Mouse (Mus musculus) bone marrow, adult 2 months (tissue): ENCODE measurements around the gene Lrrc74a. TPM values are rescaled to one million over a fixed set of nuclear protein-coding genes. Genes with fewer than 3 reads are reported as not detected.

Experiments used
- H3K27ac ChIP-seq: fragments of 200-500 bp; 2 replicates; pipeline ENCODE4 v1.5.1; 2012; ENCODE audit warnings: low read depth, mild to moderate bottlenecking, control low read depth, inconsistent platforms, low read length; ENCODE audit not compliant: control insufficient read depth, poor library complexity, insufficient read depth
- H3K4me1 ChIP-seq: fragments of 200-500 bp; 2 replicates; pipeline ENCODE4 v1.6.1; 2011; ENCODE audit warnings: low read length; ENCODE audit not compliant: control insufficient read depth, insufficient read depth
- H3K4me3 ChIP-seq: fragments of 200-500 bp; replicated peaks from 2 replicates; pipeline ENCODE3; 2011; ENCODE audit warnings: mild to moderate bottlenecking, low read depth, low read length, control low read depth; ENCODE audit not compliant: control insufficient read depth
- CTCF ChIP-seq: fragments of 200-500 bp; IDR thresholded peaks from 2 replicates; pipeline ENCODE4 v1.5.1; 2011; ENCODE audit warnings: low read length, control low read depth; ENCODE audit not compliant: control insufficient read depth, insufficient read depth
- POLR2A ChIP-seq: fragments of 200-500 bp; IDR thresholded peaks from 2 replicates; pipeline ENCODE4 v1.6.1; 2011; ENCODE audit warnings: low read depth, mild to moderate bottlenecking, control low read depth, low read length, borderline replicate concordance; ENCODE audit not compliant: control insufficient read depth
- WGBS: fragments of 180-500 bp; shearing (Covaris S2); methylation state at CpG from one replicate; pipeline ENCODE4 v1.1.7; 2018; 5-methylcytosine and 5-hydroxymethylcytosine counted together
- polyA plus RNA-seq: library from polyadenylated mRNA; stranded (reverse); fragments of >200 nt; gene quantifications from 2 replicates; pipeline ENCODE4 v1.2.4, GENCODE M21; 2011; ENCODE audit warnings: low replicate concordance; ENCODE audit not compliant: missing spikeins, insufficient read depth, insufficient read length

The Lrrc74a gene
- polyA plus RNA-seq, 1 experiment: not detected

DNA sequence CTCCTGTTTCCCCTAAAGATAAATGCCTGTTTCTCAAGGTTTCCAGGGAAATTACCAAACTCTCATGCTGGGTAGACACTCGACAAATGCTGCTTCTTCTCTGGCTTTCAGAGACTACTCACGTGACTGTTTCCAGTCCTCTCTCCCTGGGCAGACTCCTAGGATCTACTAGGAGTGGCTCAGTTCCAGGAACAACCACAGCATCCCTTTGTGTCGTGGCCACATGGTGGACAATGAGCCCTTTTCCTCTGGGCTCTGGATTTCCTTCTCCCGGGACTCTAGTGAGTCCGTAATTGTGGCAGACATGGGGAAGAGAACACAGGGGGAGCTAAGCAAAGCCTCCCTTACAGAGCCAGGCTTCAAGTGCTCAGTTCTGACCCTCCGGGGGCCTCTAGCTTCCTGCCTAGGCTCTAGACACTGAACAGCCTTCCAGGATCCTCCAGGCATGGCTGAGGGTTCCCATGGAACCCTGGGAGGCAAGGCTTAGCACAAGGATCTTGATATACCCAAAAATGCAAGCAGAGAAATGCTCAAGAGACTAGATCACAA is 47.6 kb downstream of the Lrrc74a start:
- no peaks in the 10 kb centered on the region for H3K4me1 ChIP-seq

DNA sequence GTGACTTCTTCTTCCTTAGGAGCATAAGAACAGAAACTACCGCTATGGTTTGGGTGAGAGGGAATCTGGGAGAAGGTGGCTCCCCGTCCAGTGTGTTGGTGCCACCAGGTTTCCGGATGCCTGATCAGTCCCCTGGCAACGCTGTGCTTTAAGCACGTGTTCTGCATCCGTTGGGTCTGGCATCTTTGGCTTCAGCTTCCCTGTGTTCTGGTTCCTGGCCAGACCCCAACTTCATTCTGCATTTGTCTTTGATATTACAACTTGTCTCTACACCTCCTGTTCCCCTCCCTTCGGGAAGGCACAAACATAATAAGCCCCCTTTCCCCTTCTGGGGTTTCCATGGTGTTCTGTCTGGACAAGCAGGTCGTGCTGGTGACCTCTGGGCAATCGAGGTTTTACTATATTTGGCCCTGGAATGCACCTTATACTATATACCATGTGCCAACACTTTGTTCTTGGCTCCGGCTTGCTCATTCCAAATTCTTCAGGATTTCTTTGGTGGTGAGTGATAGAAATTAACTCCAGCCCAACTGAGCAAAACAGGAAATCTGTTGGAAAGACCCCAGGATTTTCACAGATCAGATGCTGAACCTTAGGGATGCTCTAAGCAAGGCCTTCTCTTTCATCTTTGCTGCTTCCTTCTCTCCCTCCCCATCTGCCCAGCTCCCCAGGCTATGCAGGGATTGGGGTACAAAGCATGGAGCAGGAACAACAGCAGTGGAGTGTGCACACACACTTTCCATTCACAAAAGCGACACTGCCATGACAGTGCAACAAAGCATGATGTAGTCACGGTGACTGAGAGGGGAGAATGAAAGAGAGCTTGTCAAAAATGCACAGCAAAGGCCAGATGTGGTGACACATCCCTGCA is 52.2 kb downstream of the Lrrc74a start:
- Histone ChIP-seq H3K4me1 (no peaks in the 10 kb centered on the region), H3K4me3 (no peak overlapping the region), H3K27ac (no peak overlapping the region)
- TF ChIP-seq POLR2A (no peak), CTCF (no peak)
- 74% methylated on average over 12 of the region's 12 CpGs for WGBS

More for the DNA sequence above, 47.6 kb downstream of the Lrrc74a start:
- Histone ChIP-seq H3K27ac (no peak overlapping the region), H3K4me3 (no peak overlapping the region)
- no peak for TF ChIP-seq POLR2A
- TF ChIP-seq CTCF: no peak
- 49% methylated on average over 6 of the region's 6 CpGs for WGBS

DNA sequence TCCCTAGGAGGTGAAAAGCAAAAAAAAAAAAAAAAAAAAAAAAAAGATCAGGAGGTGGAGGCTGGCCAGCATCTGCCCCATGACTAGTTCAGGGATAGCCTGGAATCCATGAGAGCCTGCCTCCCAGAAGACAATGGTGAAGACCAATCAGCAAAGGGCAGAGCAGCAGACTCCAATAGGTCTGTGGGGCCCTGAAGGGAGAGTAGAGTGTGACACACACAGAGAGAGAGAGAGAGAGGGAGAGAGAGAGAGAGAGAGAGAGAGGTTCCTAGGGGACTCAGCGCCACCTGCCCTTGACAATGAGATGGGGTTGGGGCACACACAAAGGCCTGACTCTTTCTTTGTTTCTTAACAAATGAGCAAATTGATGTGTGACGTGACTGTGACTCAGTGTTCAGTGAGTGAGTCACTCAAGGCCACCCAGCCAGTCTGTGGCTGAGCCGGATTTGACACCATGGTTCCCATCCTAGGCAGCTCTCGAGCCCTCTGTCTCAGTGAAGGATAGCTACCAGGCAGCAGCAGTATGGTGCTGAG is 52.9 kb downstream of the Lrrc74a start:
- TF ChIP-seq CTCF: no peak
- TF ChIP-seq POLR2A: no peak
- 76% methylated on average over 4 of the region's 4 CpGs for WGBS
- H3K27ac ChIP-seq: no peak overlapping the region

DNA sequence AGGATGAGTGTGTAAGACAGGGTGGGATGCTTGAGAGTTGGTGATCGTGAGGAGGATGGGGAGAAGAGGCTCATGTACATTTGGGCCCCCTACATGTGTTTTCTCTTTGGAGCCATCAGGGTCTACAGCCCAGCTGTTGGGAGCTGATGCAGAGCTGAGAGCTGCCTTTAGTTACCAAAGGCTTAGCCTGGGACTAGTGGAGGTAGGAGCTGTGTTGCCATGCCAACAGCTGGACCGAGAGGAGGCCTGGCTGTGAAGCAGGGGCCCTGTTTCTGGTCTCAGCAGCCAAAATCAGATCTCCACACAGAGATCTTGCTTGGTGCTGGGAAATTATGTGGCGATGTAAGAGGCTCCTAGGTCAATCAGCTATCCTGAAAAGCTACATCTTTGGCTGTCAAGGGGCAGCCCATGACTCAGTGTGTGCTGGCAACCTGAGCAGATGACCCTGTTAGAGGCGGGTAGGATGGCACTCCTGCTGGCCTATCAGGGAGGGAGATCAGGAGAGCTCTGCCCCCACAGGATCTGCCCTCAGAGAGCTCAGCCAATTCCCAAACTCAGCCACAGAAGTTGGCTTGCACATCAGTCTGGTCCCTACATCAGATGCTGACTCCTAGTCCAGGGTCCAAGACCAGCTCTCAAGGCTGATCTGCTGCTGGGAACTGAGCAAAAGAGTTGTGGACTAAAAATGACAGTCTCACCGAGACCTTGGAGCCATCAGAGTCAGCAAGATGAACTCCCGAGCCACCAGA is 56.1 kb downstream of the Lrrc74a start:
- WGBS: 54% methylated on average over 6 of the region's 6 CpGs
- Histone ChIP-seq H3K4me1 (no peaks in the 10 kb centered on the region), H3K4me3 (no peak overlapping the region), H3K27ac (no peak overlapping the region)
- TF ChIP-seq POLR2A (no peak), CTCF (no peak)

More for the DNA sequence above, 52.9 kb downstream of the Lrrc74a start:
- no peaks in the 10 kb centered on the region for H3K4me1 ChIP-seq
- H3K4me3 ChIP-seq: no peak overlapping the region

DNA sequence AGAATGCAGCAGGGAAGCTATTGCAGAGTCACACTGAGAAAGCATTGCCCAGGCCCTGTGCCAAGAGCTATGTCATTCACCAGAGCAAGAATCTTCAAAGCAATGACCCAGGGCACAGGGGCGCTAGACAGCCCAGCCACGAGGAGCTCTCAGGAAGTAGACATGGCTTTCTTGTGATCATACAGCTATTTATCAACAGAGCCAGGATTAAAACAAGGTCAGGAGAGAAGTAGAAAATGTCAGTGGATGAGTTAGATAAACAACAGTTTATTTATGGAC is 56.6 kb downstream of the Lrrc74a start:
- TF ChIP-seq CTCF (no peak), POLR2A (no peak)
- WGBS: 7% methylated on average over 2 of the region's 2 CpGs
- Histone ChIP-seq H3K27ac (no peak overlapping the region), H3K4me3 (no peak overlapping the region), H3K4me1 (no peaks in the 10 kb centered on the region)

DNA sequence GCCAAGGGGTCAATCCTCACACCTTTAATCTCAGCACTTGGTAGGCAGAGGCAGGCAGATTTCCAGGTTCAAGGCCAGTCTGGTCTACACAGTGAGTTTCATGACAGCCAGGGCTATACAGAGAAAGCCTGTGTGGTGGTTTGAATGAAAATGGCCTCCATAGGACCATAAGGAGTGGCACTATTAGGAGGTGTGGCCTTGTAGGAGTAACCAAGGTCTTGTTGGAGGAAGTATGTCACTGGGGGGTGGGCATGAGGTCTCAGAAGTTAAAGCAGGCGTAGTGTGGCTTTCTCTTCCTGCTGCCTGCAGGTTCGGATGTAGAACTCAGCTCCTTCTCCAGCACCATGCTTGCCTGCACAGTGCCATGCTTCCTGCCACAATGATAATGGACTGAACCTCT is 57.8 kb downstream of the Lrrc74a start:
- Histone ChIP-seq H3K4me3 (no peak overlapping the region), H3K27ac (no peak overlapping the region), H3K4me1 (no peaks in the 10 kb centered on the region)
- 45% methylated on average over 2 of the region's 2 CpGs for WGBS
- no peak for TF ChIP-seq POLR2A
- no peak for TF ChIP-seq CTCF

DNA sequence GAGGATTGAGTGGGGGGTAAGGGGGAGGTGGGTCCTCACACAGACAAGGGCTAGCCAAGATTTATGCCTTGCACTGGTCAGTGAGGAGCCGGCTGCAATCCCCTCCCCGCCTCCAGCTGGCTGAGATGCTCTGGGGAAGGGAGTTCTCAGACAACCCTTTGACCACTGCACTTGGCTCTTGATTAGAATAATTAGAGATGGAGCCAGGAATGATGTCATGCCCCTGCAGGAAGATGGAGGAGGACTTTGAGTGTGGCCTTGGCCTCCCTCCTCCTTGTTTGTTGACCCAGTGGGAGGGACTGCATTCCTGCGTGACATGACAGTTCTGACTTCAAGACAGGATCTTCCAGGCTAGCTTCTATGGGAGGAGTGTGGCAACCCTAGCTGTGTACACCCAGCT is 59.7 kb downstream of the Lrrc74a start:
- TF ChIP-seq POLR2A (no peak), CTCF (no peak)
- Histone ChIP-seq H3K27ac (no peak overlapping the region), H3K4me1 (no peaks in the 10 kb centered on the region), H3K4me3 (no peak overlapping the region)
- WGBS: 79% methylated on average over 3 of the region's 3 CpGs

DNA sequence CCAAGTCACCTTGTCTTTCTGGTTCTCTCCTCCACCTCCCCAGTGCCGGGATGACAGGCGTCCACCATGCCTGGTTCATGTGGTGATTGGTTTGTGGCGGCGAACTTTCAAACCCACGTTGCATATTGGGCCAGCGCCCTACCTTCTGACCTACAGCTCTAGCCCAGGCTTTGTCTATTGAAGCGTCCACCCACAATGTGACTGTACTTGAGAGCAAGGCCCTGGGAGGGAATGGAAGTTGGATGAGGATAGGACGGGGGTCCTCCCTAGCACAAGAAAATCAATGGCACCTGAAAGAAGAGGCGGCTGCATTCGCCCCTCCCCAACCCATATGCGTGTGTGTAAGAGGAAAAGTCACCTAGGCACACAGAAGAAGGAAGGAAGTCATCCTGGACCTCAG is 60.2 kb downstream of the Lrrc74a start:
- no peak overlapping the region for H3K4me3 ChIP-seq
- H3K4me1 ChIP-seq: no peaks in the 10 kb centered on the region
- 77% methylated on average over 11 of the region's 11 CpGs for WGBS
- H3K27ac ChIP-seq: no peak overlapping the region
- TF ChIP-seq CTCF (no peak), POLR2A (no peak)
